Mouse (Mus musculus): ENCODE results near the gene Dcpp2.
"Not testable (repeated sequence)": the region's sequence is repeated elsewhere in the genome, so short reads cannot be mapped to it uniquely, and the experiment has no call there.

Dcpp2 gene

GRCm38 (mm10) chr17:23880576-23880975 is at the start of gene Dcpp2, which contains the start of gene Dcpp1:
Dcpp2 (plus strand) TSS chr17:23880880.
Dcpp1 (plus strand) TSS chr17:23880876.
- DNase-seq: not testable (repeated sequence)

GRCm38 (mm10) chr17:23831201-23831600 is 49.5 kb upstream of the Dcpp2 start:
- DNase-seq: no peak

GRCm38 (mm10) chr17:23836006-23836575 is 44.6 kb upstream of the Dcpp2 start, which contains the start of gene Prss33:
Prss33 (minus strand) TSS chr17:23836056.
- no peak for DNase-seq

- DNase-seq: peak; percentile 27
Measured at GRCm38 (mm10) chr17:23841145-23841544, 39.5 kb upstream of the Dcpp2 start.

- no peak for DNase-seq
Measured at GRCm38 (mm10) chr17:23843141-23843811, 37.4 kb upstream of the Dcpp2 start.

GRCm38 (mm10) chr17:23843812-23844273 is 36.8 kb upstream of the Dcpp2 start, which contains the start of the genes Prss32 and Prss41:
Prss32 (plus strand) TSS chr17:23843855.
Prss41 (minus strand) TSS chr17:23844172.
- DNase-seq: peak; percentile 60

- DNase-seq: no peak
Measured at GRCm38 (mm10) chr17:23850028-23850427, 30.7 kb upstream of the Dcpp2 start.

- DNase-seq: peak; percentile 32
Measured at GRCm38 (mm10) chr17:23850853-23851749, 29.6 kb upstream of the Dcpp2 start.

GRCm38 (mm10) chr17:23853292-23853691 is 27.4 kb upstream of the Dcpp2 start:
- DNase-seq: no peak

GRCm38 (mm10) chr17:23854229-23854765 is 26.4 kb upstream of the Dcpp2 start:
- DNase-seq: no peak

- no peak for DNase-seq
Measured at GRCm38 (mm10) chr17:23857193-23857592, 23.5 kb upstream of the Dcpp2 start.

- no peak for DNase-seq
Measured at GRCm38 (mm10) chr17:23857913-23858312, 22.8 kb upstream of the Dcpp2 start.

- no peak for DNase-seq
Measured at GRCm38 (mm10) chr17:23862926-23863325, 17.8 kb upstream of the Dcpp2 start.

- no peak for DNase-seq
Measured at GRCm38 (mm10) chr17:23867756-23868155, 12.9 kb upstream of the Dcpp2 start, which contains the start of gene Prss21. Prss21 (plus strand) TSS chr17:23868056.

- no peak for DNase-seq
Measured at GRCm38 (mm10) chr17:23868513-23868912, 12.2 kb upstream of the Dcpp2 start.

GRCm38 (mm10) chr17:23873884-23874856 is 6.5 kb upstream of the Dcpp2 start:
- DNase-seq: peak; percentile 28

GRCm38 (mm10) chr17:23876741-23877140 is 3.9 kb upstream of the Dcpp2 start:
- DNase-seq: no peak

- DNase-seq: no peak
Measured at GRCm38 (mm10) chr17:23877166-23877565, 3.5 kb upstream of the Dcpp2 start.

- not testable (repeated sequence) for DNase-seq
Measured at GRCm38 (mm10) chr17:23917158-23917557, 36.5 kb downstream of the Dcpp2 start, which contains the start of gene Dcpp3. Dcpp3 (plus strand) TSS chr17:23917458.

GRCm38 (mm10) chr17:23924531-23925007 is 43.9 kb downstream of the Dcpp2 start:
- peak; percentile 97 for DNase-seq

- peak; percentile 88 for DNase-seq
Measured at GRCm38 (mm10) chr17:23925090-23925493, 44.4 kb downstream of the Dcpp2 start.

Data from cerebellum, adult 11-12 months (tissue).